15 mouse cellular contexts compared by ENCODE assay signal in the genomic region with DNA sequence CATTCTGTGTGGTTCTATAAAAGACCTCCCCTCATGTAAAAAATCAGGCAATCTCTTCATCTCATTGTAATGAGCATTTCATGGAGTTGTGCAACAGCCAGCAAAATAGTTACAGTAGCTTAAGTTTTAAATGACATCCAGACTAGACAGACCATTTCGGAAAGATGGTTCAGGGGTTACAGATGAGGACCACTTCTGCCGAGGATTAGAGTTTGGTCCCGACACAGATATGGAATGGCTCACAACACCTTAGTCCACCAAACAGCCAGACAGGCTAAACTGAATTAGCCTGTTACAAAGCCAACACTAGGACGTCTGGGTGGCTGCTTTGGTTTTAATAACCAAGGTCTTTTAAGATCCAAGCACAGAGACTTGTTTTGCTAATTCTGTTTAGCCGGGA.
DNase-seq lines count a peak whose midpoint lies in the region.
"Had no signal": no experiment of that assay in that cellular context is flagged by ENCODE, and none has a peak within 500 bp of the region (broad histone marks: within the 10 kb centered on the region; RNA-seq: fewer than 3 reads in every experiment).

No protein-coding gene starts in this region.

- H3K36me3 ChIP-seq in heart, embryonic 10.5 days, result no peaks in the 10 kb centered on the region
- no peaks in the 10 kb centered on the region for H3K36me3 ChIP-seq in limb, embryonic 10.5 days
- H3K36me3 ChIP-seq: embryonic facial prominence, embryonic 10.5 days; embryonic facial prominence, embryonic 12.5 days; forebrain, embryonic 15.5 days; G1E had no signal

- H3K4me3 ChIP-seq in heart, embryonic 10.5 days, result no peak overlapping the region
- H3K4me3 ChIP-seq in limb, embryonic 10.5 days, result no peak overlapping the region
- H3K4me3 ChIP-seq: embryonic facial prominence, embryonic 10.5 days; embryonic facial prominence, embryonic 12.5 days; forebrain, embryonic 13.5 days; forebrain, embryonic 15.5 days had no signal

- WGBS in heart, embryonic 10.5 days, result 70% methylated on average over 5 of the region's 5 CpGs
- WGBS in limb, embryonic 10.5 days, result 79% methylated on average over 5 of the region's 5 CpGs

- H3K27me3 ChIP-seq in heart, embryonic 10.5 days (ENCODE audit: insufficient read depth, poor library complexity, severe bottlenecking), result no peaks in the 10 kb centered on the region
- H3K27me3 ChIP-seq in limb, embryonic 10.5 days (ENCODE audit: low read depth, poor library complexity, severe bottlenecking), result no peaks in the 10 kb centered on the region
- H3K27me3 ChIP-seq: embryonic facial prominence, embryonic 12.5 days; forebrain, embryonic 13.5 days; forebrain, embryonic 15.5 days had no signal

- no peaks in the 10 kb centered on the region for H3K4me1 ChIP-seq in heart, embryonic 10.5 days
- peaks cover 10% of the 10 kb centered on the region for H3K4me1 ChIP-seq in limb, embryonic 10.5 days

- peak; percentile 56 for DNase-seq in heart, adult 11 months
- no peak for DNase-seq in heart, embryonic 10.5 days (ENCODE audit: low spot score)
- DNase-seq in 416B (ENCODE audit: low read depth), result peak; percentile 41
- DNase-seq in limb, embryonic 10.5 days (ENCODE audit: low spot score), result peak; percentile 20
- no peak for DNase-seq in testis, postnatal 14 days (ENCODE audit: low spot score)
- DNase-seq: adrenal gland, adult 8-10 months; cerebellum, adult 11-12 months; cerebellum, adult 2 months; cerebellum, adult 9-10 months; forebrain, postnatal 0 days had no signal

- no peaks in the 10 kb centered on the region for H3K9me3 ChIP-seq in heart, embryonic 10.5 days
- no peaks in the 10 kb centered on the region for H3K9me3 ChIP-seq in limb, embryonic 10.5 days (replicated peaks)
- H3K9me3 ChIP-seq: embryonic facial prominence, embryonic 10.5 days; forebrain, embryonic 13.5 days; forebrain, embryonic 15.5 days had no signal

- no peak overlapping the region for H3K27ac ChIP-seq in heart, embryonic 10.5 days
- H3K27ac ChIP-seq in limb, embryonic 10.5 days, result no peak overlapping the region
- H3K27ac ChIP-seq: embryonic facial prominence, embryonic 10.5 days; embryonic facial prominence, embryonic 12.5 days; forebrain, embryonic 13.5 days; forebrain, embryonic 15.5 days had no signal

Comparison
In these comparisons a context has a peak if more than half of its experiments do, and no peak if none do; other contexts are left out.
1. DNase-seq: peak in heart, adult 11 months (single experiment), 416B (single experiment) and limb, embryonic 10.5 days (single experiment); none in heart, embryonic 10.5 days (single experiment) and testis, postnatal 14 days (single experiment).